Mouse (Mus musculus) C2C12 (cell line): Measurements from ENCODE around the gene Tmem14c.

Experiments used
- CEBPB ChIP-seq: IDR thresholded peaks from one replicate; pipeline ENCODE4 v1.6.1; 2011; ENCODE audit warnings: low read depth, mild to moderate bottlenecking, control low read depth, moderate library complexity
- CTCF ChIP-seq: IDR thresholded peaks from one replicate; pipeline ENCODE4 v1.5.1; 2011; ENCODE audit not compliant: control insufficient read depth, insufficient read depth, insufficient read length
- MAX ChIP-seq: IDR thresholded peaks from one replicate; pipeline ENCODE4 v1.6.1; 2011; ENCODE audit warnings: mild to moderate bottlenecking, control low read depth

- TF ChIP-seq CTCF (no peak), MAX (no peak), CEBPB (no peak)
Observed at GRCm38 (mm10) chr13:41008946-41009345, 7.1 kb upstream of the Tmem14c start.
